Mouse (Mus musculus) layer of hippocampus, adult 11-12 months (tissue): ENCODE measurements around the gene Tmem160.

Experiments used
- DNase-seq: peaks from one replicate; pipeline ENCODE4 v3.0.0; 2022; ENCODE audit warnings: low spot score

Gene Tmem160

DNA sequence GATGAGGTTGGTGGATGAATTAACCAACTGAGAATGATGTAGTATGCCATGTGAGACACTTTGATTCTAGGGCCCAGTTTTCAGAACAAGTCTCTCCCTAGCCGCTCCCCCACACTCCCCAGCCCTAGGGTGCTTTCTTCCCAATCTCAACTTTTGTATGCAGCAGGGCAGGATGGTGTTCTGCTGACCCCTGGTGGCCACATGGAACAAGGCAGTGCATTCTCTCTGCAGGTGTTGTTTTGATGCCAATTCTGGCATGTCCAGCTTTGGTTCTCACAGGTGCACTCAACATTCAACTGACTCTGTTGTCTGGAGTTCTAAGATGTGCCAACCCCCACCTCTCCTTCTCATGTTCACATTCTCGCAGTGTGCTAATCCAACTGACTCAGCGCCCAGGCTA is 39.2 kb downstream of the Tmem160 start:
- peak; percentile 59 for DNase-seq

DNA sequence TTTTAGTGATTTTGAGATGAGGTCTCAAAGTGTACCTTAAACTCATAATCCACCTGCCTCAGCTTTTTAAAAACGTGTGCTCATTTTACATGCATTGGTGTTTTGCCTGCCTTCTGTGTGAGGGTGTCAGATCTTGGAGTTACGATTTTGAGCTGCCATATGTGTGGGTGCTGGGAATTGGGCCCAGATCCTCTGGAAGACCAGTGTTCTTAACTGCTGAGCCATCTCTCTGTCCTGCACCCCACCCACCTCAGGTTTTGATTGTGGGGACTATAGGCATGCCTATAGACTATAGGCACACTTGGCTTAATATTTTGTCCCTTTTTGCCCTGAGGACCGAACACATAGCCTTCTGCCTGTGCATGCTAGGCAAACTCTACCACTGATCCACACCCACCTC is 39.6 kb downstream of the Tmem160 start:
- DNase-seq, result no peak

GRCm38 (mm10) chr7:16493361-16493760 is 40.8 kb downstream of the Tmem160 start:
- peak; percentile 44 for DNase-seq

GRCm38 (mm10) chr7:16496260-16496659 is 43.7 kb downstream of the Tmem160 start:
- no peak for DNase-seq

DNA sequence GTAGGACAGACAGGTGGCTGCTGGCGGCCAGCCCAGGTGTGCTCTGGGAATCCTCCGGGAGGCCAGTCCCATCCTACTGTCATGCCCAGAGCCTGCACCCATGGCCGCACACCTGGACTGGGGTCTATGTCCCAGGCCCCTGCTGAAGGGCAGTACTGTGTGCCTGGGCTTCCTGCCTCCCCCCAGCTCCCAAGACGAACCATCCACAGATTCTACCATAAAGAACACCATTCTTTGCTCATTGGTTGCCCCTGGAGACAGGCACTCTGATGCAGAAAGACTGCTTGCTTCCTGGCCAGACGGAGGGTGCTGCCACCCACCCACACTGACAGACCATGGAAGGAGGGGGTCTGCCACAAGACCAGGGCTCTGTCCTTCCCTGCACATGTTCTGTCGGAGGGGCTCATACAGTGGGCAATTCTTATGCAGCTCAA is 47.1 kb downstream of the Tmem160 start:
- no peak for DNase-seq

DNA sequence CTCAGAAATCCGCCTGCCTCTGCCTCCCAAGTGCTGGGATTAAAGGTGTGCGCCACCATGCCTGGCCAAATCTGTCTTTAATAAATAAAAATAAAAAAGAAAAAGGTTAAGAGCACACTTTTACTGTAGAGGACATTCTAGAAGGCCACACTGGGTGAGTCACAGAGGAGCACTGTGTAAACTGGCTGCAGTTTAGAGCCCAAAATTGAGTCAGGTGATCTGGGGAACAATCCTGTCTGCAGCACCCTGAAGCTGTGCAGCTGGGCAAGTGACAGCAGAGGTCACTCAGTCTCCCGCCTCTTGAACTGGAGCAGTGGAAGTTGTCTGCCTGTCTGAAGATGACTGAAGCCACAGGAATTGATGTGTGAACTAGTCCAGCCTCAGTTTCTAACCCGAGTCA is 49.0 kb downstream of the Tmem160 start:
- no peak for DNase-seq

GRCm38 (mm10) chr7:16504573-16505225 is 52.1 kb downstream of the Tmem160 start:
- DNase-seq, result no peak
